Mouse (Mus musculus) subcutaneous adipose tissue, adult 2 months (tissue): Measurements from ENCODE around the gene Cblb. TPM values are rescaled to one million over a fixed set of nuclear protein-coding genes. Genes with fewer than 3 reads are reported as not detected.

Experiments used
- polyA plus RNA-seq: library from polyadenylated mRNA; depleted of rRNA; stranded (reverse); fragments of >200 nt; gene quantifications from 2 replicates; pipeline ENCODE4 v1.2.3, GENCODE M21; 2012; ENCODE audit warnings: low replicate concordance; rRNA removed

Gene Cblb
- polyA plus RNA-seq = 12.0 and 17.1 TPM in 2 replicates

DNA sequence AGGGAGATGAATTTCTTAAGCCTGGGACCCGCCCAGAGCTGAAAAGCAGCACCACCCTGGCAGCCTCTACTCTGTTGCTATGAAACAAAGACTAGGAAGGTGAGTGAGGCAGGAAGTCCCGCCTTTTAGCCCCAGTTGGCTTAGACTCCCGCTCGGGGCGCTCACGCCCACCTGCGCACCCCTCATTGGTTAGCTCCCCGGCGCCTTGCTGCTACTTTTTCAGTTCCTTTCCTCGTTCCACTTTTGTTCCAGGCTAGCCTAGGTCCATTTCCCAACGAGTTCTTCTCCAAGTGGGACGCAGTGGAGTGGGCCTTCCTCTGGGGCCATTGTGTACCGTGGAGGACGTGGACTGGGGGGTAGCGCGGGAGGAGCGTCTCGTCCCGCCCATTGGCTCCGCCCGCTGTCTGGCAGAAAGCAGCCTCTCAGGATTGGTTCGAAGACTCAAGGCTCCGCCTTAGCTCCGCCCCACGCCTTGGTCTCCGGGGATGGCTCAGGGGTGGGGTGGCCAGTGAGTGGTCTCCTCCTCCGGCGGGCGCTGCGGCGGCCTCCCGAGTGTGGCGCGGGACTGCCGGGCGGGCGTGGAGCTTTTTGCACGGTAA is at the start of gene Cblb:
Gene Cblb (plus strand): TSS at position 135 of the 599 bp plus-strand sequence.

